Mouse (Mus musculus) cerebellum, adult 18-20 months (tissue): ENCODE measurements at regions not wholly inside any gene's neighbourhood (a gene's known extent, or its start where the extent isn't known, plus 50 kb on each side); places are given as distances from the start of the nearest gene placed in this dataset.
A peak's percentile ranks its signal among the peaks of the same experiment; 100 is the strongest.

ENCODE experiments used
- DNase-seq, 2 experiments: peaks; one replicate each; pipeline ENCODE4 v3.0.0; 2021

- DNase-seq = no peak
Measured at GRCm38 (mm10) chr16:77444647-77445046, 157.2 kb downstream of the Gm11146 start.

DNA sequence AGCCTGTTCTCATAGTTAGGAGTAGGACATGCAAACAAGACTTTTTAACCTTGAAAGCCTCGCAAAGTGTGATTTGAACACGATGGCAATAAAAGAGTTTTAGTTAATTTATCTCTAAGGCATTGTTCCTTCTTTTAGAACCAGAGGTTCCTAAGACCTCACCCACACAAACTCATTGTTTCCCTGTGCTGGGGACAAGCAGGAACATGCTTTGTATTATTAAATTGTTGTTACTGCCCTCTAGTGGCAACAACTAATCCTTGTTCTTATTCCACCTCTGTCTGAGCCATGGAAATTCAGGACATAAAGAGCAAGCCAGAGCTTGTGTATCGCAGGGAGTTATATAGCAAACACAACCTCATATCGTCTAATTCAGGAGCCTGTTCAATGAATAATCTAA lies 157.9 kb downstream of the Gm11146 start:
- DNase-seq = peak; percentile 27 to 51

DNA sequence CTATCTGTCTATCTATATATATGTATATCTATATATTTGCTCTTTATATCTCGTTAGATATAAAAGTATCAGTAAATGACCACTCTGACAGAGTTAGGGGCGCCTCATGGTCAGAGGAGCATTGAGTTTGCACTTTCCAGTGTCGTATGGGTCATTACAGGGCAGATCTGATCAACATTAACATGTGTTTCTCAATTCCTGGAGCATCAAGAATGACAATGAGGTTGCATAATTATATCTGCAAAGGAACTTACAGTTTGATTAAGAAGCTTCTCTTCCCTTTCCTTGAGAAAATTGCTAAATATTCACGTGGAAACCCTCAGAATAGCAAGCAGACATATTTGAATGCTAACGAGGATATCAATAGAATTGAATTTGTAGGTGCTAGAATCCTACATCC lies 158.6 kb downstream of the Gm11146 start:
- no peak for DNase-seq

DNA sequence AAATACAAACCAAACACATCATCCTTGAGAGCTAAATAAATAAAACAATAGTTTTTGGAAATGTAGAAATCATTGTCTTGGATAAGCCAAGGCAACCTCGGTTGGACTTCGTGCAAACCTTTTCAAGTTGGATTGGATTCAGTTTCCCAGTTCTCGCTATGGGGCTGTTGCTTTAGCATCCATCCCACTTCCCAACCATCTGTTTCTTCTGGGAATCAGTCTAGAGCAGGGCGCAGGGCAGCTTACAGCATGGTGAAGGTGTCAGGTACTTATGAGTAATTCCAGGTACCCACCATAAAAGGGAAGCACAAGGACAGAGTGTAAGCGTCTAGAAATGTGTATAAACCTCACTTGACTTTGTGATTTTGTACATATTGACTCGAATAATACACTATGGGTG lies 159.0 kb downstream of the Gm11146 start:
- peak in 1 of 2 experiments; percentile 16 for DNase-seq

DNA sequence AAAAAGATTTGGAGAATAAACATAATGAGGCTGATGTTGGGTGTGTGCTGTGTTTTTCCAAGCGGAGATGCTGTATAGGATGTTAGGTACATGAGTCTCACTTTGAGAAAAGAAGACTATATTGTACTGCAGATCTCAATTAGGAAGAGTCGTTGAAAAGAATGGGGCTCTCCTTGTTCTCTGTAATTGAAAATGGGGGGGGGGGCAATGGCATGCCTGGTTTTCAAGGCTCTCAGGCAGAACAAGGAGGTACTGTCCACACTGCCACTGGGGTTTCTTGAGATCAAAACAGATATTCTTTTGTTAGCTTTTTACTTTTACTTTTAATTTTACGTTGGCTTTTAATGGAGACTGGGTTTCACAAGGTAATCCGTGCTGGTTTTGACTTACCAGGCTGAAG lies 170.5 kb downstream of the Gm11146 start:
- no peak for DNase-seq

GRCm38 (mm10) chr16:77422385-77423363 lies 179.2 kb downstream of the Gm11146 start:
- no peak for DNase-seq

GRCm38 (mm10) chr16:77421591-77422024 lies 180.3 kb downstream of the Gm11146 start:
- DNase-seq = peak in 1 of 2 experiments; percentile 10

GRCm38 (mm10) chr16:77421001-77421400 lies 180.9 kb downstream of the Gm11146 start:
- DNase-seq = no peak

- DNase-seq = no peak
Measured at GRCm38 (mm10) chr16:77420136-77420860, 181.6 kb downstream of the Gm11146 start.

DNA sequence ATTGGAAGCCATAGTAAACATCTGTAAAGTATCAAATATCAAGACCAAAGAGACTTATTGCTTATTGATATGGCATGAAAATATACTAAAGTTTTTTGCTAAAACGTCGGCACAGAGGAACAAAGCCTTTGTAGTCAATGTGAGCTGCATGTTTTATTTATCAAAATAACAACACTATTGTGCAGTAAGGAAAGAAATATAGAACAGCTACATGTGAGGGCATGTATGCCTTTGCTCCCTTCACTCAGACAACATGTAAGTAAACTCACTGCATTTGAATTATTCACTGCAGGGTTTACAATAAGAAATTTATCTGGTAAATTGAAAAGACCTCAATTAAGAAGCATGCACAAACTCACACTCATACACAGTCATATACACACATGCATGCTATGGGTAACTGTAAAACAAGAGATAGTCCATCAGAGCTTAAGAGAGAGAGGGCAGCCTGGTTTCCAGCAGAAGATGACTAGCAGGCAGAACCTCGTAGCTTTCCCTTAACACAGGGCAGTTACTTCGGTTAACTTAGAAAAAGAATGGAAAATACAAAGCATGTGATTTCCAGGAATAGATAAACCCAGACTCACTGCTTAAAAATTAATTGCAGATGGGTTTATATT lies 182.7 kb downstream of the Gm11146 start:
- DNase-seq = no peak

DNA sequence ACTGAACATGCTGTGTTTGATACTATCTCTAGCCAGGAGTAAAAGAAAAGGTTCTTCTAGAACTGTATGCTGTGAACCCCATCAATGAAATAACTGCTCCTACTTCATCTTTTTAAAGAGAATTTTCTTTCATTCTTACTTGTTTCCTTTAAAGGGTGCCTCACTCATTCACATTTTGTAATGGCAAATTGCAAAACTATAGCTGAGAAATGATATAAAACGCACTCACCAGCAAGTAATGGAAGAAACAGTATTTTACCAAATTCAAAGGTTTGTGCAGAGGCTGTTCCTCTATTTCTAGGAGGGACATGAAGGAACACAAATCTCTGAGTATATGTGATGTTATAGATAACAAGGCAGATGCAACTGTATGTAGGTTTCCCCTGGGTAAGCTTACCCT lies 183.4 kb downstream of the Gm11146 start:
- no peak for DNase-seq

GRCm38 (mm10) chr16:77417791-77418190 lies 184.1 kb downstream of the Gm11146 start:
- DNase-seq = peak; percentile 6 to 24

DNA sequence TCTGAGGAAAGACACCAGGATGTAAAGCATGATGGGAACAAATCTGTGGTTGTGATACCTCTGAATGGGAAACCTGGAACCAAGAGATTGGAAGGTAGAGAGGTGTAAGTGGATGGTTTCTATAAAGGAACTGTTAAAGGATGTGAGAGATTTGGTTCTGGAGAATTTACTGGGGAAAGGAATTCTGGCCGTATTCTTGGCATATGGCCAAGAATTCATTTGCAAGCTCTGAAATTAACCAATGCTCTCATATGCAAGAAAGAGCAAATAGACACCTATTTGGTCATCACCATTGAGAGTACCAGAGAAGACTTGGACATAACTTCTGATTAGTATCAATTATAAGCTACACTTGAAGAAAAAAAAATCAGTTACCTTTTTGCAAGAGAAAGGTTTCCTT lies 187.3 kb downstream of the Gm11146 start:
- no peak for DNase-seq

- no peak for DNase-seq
Measured at GRCm38 (mm10) chr16:77409168-77409567, 192.7 kb downstream of the Gm11146 start.

GRCm38 (mm10) chr16:77406999-77407398 lies 194.9 kb downstream of the Gm11146 start:
- DNase-seq = no peak

DNA sequence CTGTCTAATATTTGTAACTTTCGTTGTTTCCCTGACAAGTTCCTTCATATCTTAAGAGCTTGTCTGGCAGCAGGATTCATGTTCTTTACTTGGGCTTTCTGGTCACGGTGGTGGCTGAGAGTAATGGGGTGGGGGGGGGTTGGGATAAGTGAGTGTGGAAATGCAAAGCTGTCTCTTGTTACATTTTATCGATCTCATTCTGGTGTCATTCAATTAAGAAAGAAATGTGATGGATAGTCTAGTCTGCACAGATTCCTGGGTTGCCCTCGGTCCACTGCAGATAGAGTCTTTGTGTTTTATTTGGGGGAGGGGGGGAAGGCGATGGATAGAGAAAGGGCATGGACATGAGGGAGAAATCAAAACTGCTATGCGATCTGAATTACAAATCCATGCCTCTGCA lies 196.0 kb downstream of the Gm11146 start:
- DNase-seq = no peak

DNA sequence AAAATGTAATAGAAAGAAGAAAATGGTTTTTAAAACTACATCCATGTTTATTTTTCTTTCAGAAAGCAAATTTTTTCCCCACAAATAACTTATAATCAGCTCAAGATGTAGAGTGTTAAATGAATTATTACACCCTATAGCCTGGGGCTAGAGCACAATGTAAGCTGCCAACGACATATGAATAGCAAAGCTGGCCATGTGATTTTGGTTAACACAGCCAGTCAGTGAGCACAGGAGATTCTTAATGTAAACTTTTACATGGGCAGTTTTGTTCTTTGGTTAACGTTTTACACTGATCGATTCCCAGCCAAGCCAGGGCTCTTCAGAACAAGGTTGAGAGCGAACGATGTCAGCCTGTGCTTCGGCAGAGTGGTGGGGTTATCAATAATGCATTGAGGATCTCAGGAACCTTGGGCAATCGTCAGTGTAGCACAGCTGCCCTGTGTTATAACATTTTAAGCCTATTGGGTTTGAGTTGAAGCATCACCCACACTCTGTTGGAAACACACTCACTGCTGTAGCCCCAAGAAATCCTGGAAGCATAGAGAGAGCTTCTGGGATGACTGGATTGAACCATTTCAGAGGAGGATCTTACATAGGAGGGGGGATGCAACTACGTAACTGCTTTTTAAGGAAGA lies 196.6 kb downstream of the Gm11146 start:
- DNase-seq = no peak

DNA sequence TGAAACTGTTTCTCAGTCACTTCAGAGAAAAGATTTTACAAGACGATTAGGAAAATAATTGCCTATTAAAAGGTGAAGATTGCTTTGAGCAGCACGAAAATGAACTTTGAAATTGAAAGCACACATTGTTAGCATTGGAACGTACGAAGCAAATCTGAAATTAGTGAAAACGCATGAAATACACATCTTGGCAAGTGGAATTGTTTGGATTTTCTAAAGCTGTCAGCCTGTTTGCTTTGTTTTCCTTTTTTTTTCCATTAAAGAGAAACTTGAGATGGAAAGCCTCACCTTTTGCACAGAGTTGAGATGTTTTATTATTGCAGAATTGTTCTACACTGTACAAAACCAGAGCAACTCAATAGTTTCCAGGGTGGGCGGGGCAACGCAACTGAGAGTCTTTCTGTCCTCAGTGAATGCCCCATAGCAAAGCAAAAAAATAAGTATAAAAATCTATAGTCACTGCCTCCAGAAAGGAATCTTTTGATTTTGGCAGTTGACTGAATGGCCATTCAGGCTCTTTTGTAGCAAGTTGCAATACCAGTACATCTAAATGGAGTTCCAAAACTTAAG lies 199.1 kb downstream of the Gm11146 start:
- no peak for DNase-seq

DNA sequence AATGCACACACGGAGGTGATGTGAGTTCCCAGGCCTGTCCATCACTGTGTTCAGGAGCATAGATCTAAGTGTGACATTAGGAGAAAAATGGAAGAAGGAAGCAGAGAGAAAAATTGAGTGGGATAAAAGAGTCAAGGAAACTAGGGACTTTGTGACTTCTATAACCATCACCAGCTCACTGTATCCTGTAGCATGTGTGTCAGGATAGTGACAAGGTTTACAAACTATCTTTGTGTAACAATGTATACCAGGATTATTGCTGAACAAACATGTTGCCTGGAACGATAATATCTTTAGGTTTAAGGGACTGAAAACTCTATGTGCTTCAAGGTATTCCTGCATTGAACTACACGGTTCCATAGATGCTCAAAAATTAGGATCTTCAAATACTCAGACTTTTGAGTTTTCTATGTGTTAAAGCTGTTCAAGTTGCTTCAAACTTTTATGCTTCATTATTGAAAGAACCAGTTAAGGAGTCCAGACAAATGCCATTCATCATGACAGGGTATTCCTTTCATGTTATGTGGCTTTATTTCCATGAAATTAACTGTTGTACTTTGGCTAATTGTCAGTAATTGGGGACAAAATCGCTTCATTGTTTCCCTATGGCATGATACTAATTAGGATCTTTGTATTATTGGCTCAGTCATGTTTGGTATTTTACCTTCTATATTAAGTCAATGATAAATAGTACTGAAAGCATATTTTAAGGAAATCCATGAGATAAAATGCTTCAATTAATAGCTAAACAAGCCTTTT lies 200.5 kb downstream of the Gm11146 start:
- no peak for DNase-seq

DNA sequence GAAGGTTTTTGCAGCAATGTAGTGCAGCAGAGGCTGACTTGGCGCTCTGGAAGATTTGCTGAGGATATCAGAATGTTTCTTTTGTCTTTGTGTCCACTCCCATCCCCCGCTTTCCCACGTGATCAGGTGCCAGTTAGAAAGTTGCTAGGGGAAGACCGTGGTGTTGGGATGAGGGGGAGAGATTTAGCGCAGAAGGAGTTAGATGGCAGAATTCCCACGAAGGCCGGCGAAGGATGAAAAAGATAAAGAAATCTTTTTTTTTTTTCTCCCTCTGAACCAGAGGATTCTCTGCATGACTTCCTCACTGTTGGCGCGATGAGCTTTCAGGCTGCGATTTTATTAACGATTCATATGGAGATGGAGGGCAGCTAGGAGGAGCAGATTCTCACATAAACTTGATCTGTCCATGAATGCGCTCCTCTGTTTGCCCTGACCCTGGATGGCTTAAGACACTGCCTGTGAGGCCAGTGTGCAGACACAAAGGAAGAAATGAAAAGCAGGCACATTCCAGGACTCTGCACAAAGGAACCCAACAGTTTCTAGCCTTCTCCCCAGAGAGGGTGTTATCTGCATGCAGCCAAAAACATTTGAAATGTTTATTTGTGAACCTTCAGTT lies 201.5 kb downstream of the Gm11146 start:
- DNase-seq = peak; percentile 45 to 57

- no peak for DNase-seq
Measured at GRCm38 (mm10) chr16:77399846-77400275, 202.0 kb downstream of the Gm11146 start.
